Mouse (Mus musculus) adrenal gland, postnatal 25 days (tissue): Measurements from ENCODE around the gene Car12. TPM values are rescaled to one million over a fixed set of nuclear protein-coding genes. Genes with fewer than 3 reads are reported as not detected.

ENCODE experiments used
- DNase-seq: peaks from one replicate; pipeline ENCODE4 v3.0.0; 2021; ENCODE audit warnings: mixed read lengths
- long read RNA-seq: library from polyadenylated mRNA; stranded (forward); transcript quantifications from one replicate; pipeline ENCODE4 v2.0.0, GENCODE M21; 2021
- total RNA-seq: library from RNA; stranded (reverse); gene quantifications from 2 replicates; pipeline ENCODE4 v1.2.3, GENCODE M21; 2021

The Car12 gene
- total RNA-seq: 0.70 and 1.0 TPM in 2 replicates
- long read RNA-seq, partial matches to known transcripts: 0 of 1 reads
- long read RNA-seq, other reads (novel, unspliced or antisense): 1 of 1 reads

GRCm38 (mm10) chr9:66713135-66714021, at the start of gene Car12:
Gene Car12, plus strand, starts transcription at chr9:66713686.
- DNase-seq: peak; percentile 13

- DNase-seq: no peak
Measured at GRCm38 (mm10) chr9:66663764-66664163, 49.7 kb upstream of the Car12 start.

DNA sequence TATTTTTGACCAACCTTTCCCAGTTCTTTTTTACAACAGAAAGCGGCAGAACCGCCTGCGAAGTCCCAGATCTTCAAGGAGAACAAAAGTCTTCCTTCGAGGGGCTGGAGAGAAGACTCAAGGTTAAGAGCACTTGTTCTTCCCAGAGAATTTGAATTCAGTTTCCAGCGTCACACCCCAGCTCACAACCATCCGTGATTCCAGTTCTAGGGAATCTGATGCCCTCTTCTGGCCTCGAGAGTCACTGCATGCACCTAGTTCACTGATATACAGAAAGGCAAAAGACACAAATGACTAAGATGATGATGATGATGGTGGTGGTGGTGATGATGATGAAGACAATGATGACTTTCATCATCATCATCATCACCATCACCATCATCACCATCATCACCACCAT, 48.9 kb upstream of the Car12 start:
- no peak for DNase-seq

- peak; percentile 27 for DNase-seq
Measured at GRCm38 (mm10) chr9:66666153-66666552, 47.3 kb upstream of the Car12 start.

GRCm38 (mm10) chr9:66667046-66667445, 46.4 kb upstream of the Car12 start:
- no peak for DNase-seq

GRCm38 (mm10) chr9:66667868-66668267, 45.6 kb upstream of the Car12 start:
- DNase-seq: no peak

DNA sequence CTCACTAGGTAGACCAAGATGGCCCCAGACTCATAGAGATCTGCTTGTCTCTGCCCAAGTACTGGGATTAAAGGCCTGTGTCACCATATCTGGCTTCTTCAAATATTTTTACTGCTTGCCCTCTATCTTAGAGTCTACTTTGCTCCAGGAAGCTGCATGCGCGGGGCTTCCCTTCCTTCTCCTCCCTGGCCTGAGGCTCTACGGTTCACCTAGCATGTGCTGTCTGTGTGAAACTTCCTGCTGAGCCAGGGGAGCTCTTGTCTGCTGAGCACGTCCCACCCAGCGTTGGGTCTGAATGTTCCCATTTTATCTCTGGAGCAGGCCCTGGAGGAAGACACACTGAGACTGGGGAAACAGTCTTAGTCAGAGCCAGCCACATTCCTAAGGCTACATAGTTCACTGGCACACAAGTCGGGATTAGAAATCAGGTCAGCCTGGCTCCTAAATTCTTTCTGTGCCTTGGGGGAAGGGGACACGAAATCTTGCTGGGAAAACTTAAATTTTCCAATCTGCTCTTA, 43.9 kb upstream of the Car12 start:
- DNase-seq: no peak

GRCm38 (mm10) chr9:66673771-66674170, 39.7 kb upstream of the Car12 start:
- DNase-seq: no peak

DNA sequence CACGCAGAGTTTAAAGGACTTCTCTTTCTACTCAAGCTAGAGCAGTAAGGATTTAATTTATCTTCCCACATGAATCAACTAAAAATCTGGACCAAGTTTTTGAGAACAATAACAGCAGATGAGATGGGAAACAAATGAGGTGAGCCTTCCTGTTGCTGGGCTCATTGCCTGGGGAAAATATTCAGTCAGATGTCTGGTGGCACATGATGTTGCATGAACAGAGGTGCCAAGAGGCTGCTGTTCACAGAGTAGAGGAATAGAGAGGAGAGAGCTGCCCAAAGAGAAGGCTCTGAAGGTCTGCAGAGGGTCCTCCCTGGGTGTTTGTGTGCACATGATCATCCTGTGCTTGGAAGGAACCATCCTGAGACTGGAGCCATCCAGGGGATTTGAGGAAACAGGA, 37.9 kb upstream of the Car12 start:
- no peak for DNase-seq

DNA sequence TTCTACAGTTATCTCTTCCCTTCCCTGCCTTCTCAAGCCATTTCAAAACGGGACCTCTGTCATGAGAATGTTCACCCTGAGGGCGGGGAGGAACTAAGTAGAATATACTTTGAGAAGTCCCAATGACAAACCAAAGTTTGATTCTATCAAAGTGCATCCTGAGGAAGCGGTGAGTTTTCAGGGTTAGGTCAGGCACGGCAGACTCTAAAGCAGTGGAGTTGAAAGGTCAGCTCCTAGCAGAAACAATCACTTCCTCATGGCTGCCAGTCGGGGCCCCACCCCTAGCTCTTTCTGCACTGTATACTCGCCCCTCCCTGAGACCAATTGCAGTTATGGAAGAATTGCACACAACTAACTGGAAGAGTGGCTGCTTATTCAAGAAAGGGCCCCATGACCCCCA, 33.4 kb upstream of the Car12 start:
- no peak for DNase-seq

- DNase-seq: no peak
Measured at GRCm38 (mm10) chr9:66682822-66683221, 30.7 kb upstream of the Car12 start.

GRCm38 (mm10) chr9:66685730-66686129, 27.8 kb upstream of the Car12 start:
- no peak for DNase-seq

GRCm38 (mm10) chr9:66687713-66688112, 25.8 kb upstream of the Car12 start:
- no peak for DNase-seq

- no peak for DNase-seq
Measured at GRCm38 (mm10) chr9:66691683-66692305, 21.7 kb upstream of the Car12 start.

DNA sequence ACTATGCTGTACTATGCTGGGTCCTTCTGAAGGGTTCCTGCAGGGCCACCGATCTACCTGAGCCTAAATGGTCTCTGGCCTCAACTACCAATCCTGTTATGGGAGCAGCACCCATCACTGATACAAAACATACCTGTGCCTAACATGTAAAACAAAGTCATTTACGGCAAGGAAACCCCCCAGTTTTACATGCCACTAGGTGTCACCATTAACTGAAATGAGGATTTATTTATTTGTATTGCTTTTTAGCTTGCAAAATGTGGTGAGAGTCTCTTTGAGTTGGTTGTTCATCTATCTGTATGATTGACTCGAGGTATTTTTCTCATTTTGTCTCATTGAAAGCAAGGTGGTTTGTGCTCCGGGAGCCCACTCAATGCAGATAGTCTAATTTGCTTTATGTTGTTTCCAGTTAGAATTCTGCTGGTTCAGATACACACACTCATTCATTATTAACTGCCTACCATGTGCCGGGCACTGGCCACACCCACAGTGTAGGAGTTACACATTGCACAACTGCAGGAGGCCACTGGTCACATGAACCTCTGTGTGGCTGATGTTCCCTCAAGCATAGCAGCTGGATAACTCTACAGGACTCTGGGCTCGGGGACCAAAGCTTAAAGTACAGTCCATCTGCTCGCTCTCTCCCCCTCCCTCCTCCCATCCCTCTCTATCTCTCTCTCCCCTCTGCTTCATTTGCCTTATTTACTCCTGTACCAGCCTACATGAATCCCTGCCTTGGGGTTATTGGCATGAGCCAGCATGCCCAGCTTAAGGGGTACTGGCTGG, 15.9 kb upstream of the Car12 start:
- peak; percentile 21 for DNase-seq

DNA sequence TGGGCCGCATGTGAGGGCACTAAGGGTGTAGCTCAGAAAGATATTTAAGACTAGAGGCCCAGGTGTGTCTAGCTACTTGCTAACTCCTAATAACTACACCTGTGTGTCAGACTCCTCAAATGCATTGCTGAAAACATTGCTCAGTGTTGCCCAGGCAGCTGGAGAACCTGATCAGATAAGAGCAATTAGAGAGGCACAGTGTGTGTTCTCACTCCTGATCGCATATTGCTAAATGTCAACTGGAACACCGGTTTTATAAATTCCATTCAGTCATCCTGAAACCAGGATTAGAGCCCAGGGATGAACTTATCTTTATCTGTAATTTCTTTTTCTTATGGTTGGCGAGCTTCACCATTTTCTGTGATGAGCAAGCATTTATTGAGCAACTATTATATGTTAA, 13.7 kb upstream of the Car12 start:
- DNase-seq: no peak

DNA sequence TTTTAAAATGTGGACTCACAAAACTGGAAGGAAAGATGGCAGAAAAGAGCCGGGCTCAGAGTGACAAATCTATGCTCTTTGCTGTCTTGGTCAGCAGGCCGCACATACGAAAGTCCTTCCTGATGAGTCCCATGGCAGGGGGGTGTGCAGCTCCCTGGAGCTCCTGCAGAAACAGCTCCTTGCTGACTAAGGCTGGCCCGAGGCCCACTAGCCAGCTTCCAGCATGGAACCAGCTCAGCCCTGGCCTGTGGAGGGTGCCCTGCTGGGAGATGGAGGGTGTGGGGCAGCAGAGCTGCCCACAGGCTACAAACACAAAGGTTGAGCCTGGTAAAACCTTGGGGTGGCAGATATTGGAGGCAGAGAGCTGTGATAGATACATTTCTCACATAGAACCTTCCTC, 10.5 kb upstream of the Car12 start:
- DNase-seq: no peak

DNA sequence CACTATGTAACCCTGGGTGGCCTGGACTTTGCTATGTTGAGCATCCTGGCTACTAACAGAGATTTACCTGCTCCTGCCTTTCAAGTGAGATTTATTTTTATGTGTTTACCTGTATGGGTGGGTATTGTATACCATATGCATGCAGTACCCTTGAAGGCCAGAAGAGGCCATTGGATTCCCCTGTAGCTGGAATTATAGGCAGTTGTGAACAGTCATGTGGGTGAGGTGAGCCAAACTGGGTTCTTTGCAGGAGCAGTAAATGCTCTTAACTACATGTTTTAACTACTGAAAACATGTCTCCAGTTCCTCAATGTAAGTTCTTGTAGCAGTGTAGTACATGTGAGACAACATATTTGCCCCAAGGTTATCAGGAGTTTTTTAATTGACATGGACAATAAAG, 8.1 kb upstream of the Car12 start:
- DNase-seq: no peak

- peak; percentile 65 for DNase-seq
Measured at GRCm38 (mm10) chr9:66705766-66706165, 7.7 kb upstream of the Car12 start.

- DNase-seq: peak; percentile 18
Measured at GRCm38 (mm10) chr9:66708054-66708772, 5.3 kb upstream of the Car12 start.

- DNase-seq: no peak
Measured at GRCm38 (mm10) chr9:66708816-66709555, 4.5 kb upstream of the Car12 start.
